Mouse (Mus musculus): ENCODE data around the gene Sfmbt1. TPM values are rescaled to one million over a fixed set of nuclear protein-coding genes. Genes with fewer than 3 reads are reported as not detected.
A peak's percentile ranks its signal among the peaks of the same experiment; 100 is the strongest.

Gene Sfmbt1
- polyA plus RNA-seq, 1 experiment from 2014 or later = 18.0 TPM

- H3K9me3 ChIP-seq (ENCODE audit: control insufficient read depth, low read length) = no peaks in the 10 kb centered on the region
- H3K27me3 ChIP-seq (ENCODE audit: control insufficient read depth, insufficient read depth, low read length) = no peaks in the 10 kb centered on the region
- H3K27ac ChIP-seq (ENCODE audit: low read depth, low read length) = no peak overlapping the region
- no peak for ATAC-seq (ENCODE audit: low FRiP score, low TSS enrichment)
- no peaks in the 10 kb centered on the region for H3K4me1 ChIP-seq (ENCODE audit: control insufficient read depth, insufficient read depth, low read length)
- peaks cover 19% of the 10 kb centered on the region for H3K36me3 ChIP-seq (ENCODE audit: control insufficient read depth, insufficient read depth, low read length)
- H3K4me3 ChIP-seq (ENCODE audit: low read length) = no peak overlapping the region
- 89% methylated on average over 6 of the region's 6 CpGs for WGBS
- H3K4me2 ChIP-seq (replicated peaks; ENCODE audit: low read depth, low read length) = no peak overlapping the region
- H3K9ac ChIP-seq (ENCODE audit: low read depth, low read length) = no peak overlapping the region
Observed at GRCm38 (mm10) chr14:30692439-30692838, 22.2 kb upstream of the Sfmbt1 start.

GRCm38 (mm10) chr14:30694786-30695185 lies 19.9 kb upstream of the Sfmbt1 start:
- no peak overlapping the region for H3K9ac ChIP-seq (ENCODE audit: low read depth, low read length)
- H3K9me3 ChIP-seq (ENCODE audit: control insufficient read depth, low read length) = no peaks in the 10 kb centered on the region
- H3K36me3 ChIP-seq (ENCODE audit: control insufficient read depth, insufficient read depth, low read length) = peaks cover 14% of the 10 kb centered on the region
- no peak overlapping the region for H3K27ac ChIP-seq (ENCODE audit: low read depth, low read length)
- 83% methylated on average over 2 of the region's 2 CpGs for WGBS
- no peak for ATAC-seq (ENCODE audit: low FRiP score, low TSS enrichment)
- no peak overlapping the region for H3K4me3 ChIP-seq (ENCODE audit: low read length)
- no peaks in the 10 kb centered on the region for H3K4me1 ChIP-seq (ENCODE audit: control insufficient read depth, insufficient read depth, low read length)
- no peaks in the 10 kb centered on the region for H3K27me3 ChIP-seq (ENCODE audit: control insufficient read depth, insufficient read depth, low read length)
- H3K4me2 ChIP-seq (replicated peaks; ENCODE audit: low read depth, low read length) = no peak overlapping the region

GRCm38 (mm10) chr14:30695609-30696008 lies 19.0 kb upstream of the Sfmbt1 start:
- ATAC-seq (ENCODE audit: low FRiP score, low TSS enrichment) = no peak
- H3K9me3 ChIP-seq (ENCODE audit: control insufficient read depth, low read length) = no peaks in the 10 kb centered on the region
- H3K27me3 ChIP-seq (ENCODE audit: control insufficient read depth, insufficient read depth, low read length) = no peaks in the 10 kb centered on the region
- H3K36me3 ChIP-seq (ENCODE audit: control insufficient read depth, insufficient read depth, low read length) = peaks cover 6% of the 10 kb centered on the region; the same call in 1 of the 2 replicates
- H3K27ac ChIP-seq (ENCODE audit: low read depth, low read length) = no peak overlapping the region
- H3K4me3 ChIP-seq (ENCODE audit: low read length) = no peak overlapping the region
- H3K9ac ChIP-seq (ENCODE audit: low read depth, low read length) = no peak overlapping the region
- 78% methylated on average over 4 of the region's 4 CpGs for WGBS
- H3K4me1 ChIP-seq (ENCODE audit: control insufficient read depth, insufficient read depth, low read length) = no peaks in the 10 kb centered on the region
- no peak overlapping the region for H3K4me2 ChIP-seq (replicated peaks; ENCODE audit: low read depth, low read length)

GRCm38 (mm10) chr14:30697407-30698052 lies 17.1 kb upstream of the Sfmbt1 start:
- 82% methylated on average over 15 of the region's 15 CpGs for WGBS
- Histone ChIP-seq H3K27me3 (ENCODE audit: control insufficient read depth, insufficient read depth, low read length) (no peaks in the 10 kb centered on the region), H3K27ac (ENCODE audit: low read depth, low read length) (no peak overlapping the region), H3K9me3 (ENCODE audit: control insufficient read depth, low read length) (no peaks in the 10 kb centered on the region), H3K4me2 (replicated peaks; ENCODE audit: low read depth, low read length) (no peak overlapping the region), H3K9ac (ENCODE audit: low read depth, low read length) (no peak overlapping the region), H3K4me3 (ENCODE audit: low read length) (no peak overlapping the region), H3K4me1 (ENCODE audit: control insufficient read depth, insufficient read depth, low read length) (no peaks in the 10 kb centered on the region), H3K36me3 (ENCODE audit: control insufficient read depth, insufficient read depth, low read length) (no peaks in the 10 kb centered on the region)
- ATAC-seq (ENCODE audit: low FRiP score, low TSS enrichment) = no peak

GRCm38 (mm10) chr14:30699656-30700055 lies 15.0 kb upstream of the Sfmbt1 start:
- no peaks in the 10 kb centered on the region for H3K36me3 ChIP-seq (ENCODE audit: control insufficient read depth, insufficient read depth, low read length)
- H3K4me1 ChIP-seq (ENCODE audit: control insufficient read depth, insufficient read depth, low read length) = no peaks in the 10 kb centered on the region
- no peak overlapping the region for H3K9ac ChIP-seq (ENCODE audit: low read depth, low read length)
- H3K4me2 ChIP-seq (replicated peaks; ENCODE audit: low read depth, low read length) = no peak overlapping the region
- ATAC-seq (ENCODE audit: low FRiP score, low TSS enrichment) = 0 out of 2 replicates have a peak, but pooled peaks have one; percentile 24
- H3K9me3 ChIP-seq (ENCODE audit: control insufficient read depth, low read length) = no peaks in the 10 kb centered on the region
- WGBS = 41% methylated on average over 8 of the region's 8 CpGs
- H3K27ac ChIP-seq (ENCODE audit: low read depth, low read length) = no peak overlapping the region
- no peak overlapping the region for H3K4me3 ChIP-seq (ENCODE audit: low read length)
- no peaks in the 10 kb centered on the region for H3K27me3 ChIP-seq (ENCODE audit: control insufficient read depth, insufficient read depth, low read length)

GRCm38 (mm10) chr14:30702512-30702911 lies 12.1 kb upstream of the Sfmbt1 start:
- Histone ChIP-seq H3K27me3 (ENCODE audit: control insufficient read depth, insufficient read depth, low read length) (peaks cover 6% of the 10 kb centered on the region; the same call in 1 of the 2 replicates), H3K4me3 (ENCODE audit: low read length) (no peak overlapping the region), H3K9me3 (ENCODE audit: control insufficient read depth, low read length) (no peaks in the 10 kb centered on the region), H3K36me3 (ENCODE audit: control insufficient read depth, insufficient read depth, low read length) (no peaks in the 10 kb centered on the region), H3K4me1 (ENCODE audit: control insufficient read depth, insufficient read depth, low read length) (no peaks in the 10 kb centered on the region), H3K27ac (ENCODE audit: low read depth, low read length) (no peak overlapping the region), H3K9ac (ENCODE audit: low read depth, low read length) (no peak overlapping the region), H3K4me2 (replicated peaks; ENCODE audit: low read depth, low read length) (no peak overlapping the region)
- no peak for ATAC-seq (ENCODE audit: low FRiP score, low TSS enrichment)
- WGBS = 35% methylated on average over 5 of the region's 5 CpGs

- Histone ChIP-seq H3K27me3 (ENCODE audit: control insufficient read depth, insufficient read depth, low read length) (peaks cover 6% of the 10 kb centered on the region; the same call in 1 of the 2 replicates), H3K4me2 (replicated peaks; ENCODE audit: low read depth, low read length) (no peak overlapping the region), H3K9ac (ENCODE audit: low read depth, low read length) (no peak overlapping the region), H3K9me3 (ENCODE audit: control insufficient read depth, low read length) (no peaks in the 10 kb centered on the region), H3K4me1 (ENCODE audit: control insufficient read depth, insufficient read depth, low read length) (no peaks in the 10 kb centered on the region), H3K36me3 (ENCODE audit: control insufficient read depth, insufficient read depth, low read length) (no peaks in the 10 kb centered on the region), H3K4me3 (ENCODE audit: low read length) (no peak overlapping the region), H3K27ac (ENCODE audit: low read depth, low read length) (no peak overlapping the region)
- 78% methylated on average over 5 of the region's 5 CpGs for WGBS
- ATAC-seq (ENCODE audit: low FRiP score, low TSS enrichment) = no peak
Observed at GRCm38 (mm10) chr14:30703079-30703478, 11.6 kb upstream of the Sfmbt1 start.

- Histone ChIP-seq H3K27ac (ENCODE audit: low read depth, low read length) (no peak overlapping the region), H3K27me3 (ENCODE audit: control insufficient read depth, insufficient read depth, low read length) (peaks cover 6% of the 10 kb centered on the region; the same call in 1 of the 2 replicates), H3K36me3 (ENCODE audit: control insufficient read depth, insufficient read depth, low read length) (no peaks in the 10 kb centered on the region), H3K9ac (ENCODE audit: low read depth, low read length) (no peak overlapping the region), H3K4me3 (ENCODE audit: low read length) (no peak overlapping the region), H3K4me1 (ENCODE audit: control insufficient read depth, insufficient read depth, low read length) (no peaks in the 10 kb centered on the region), H3K4me2 (replicated peaks; ENCODE audit: low read depth, low read length) (no peak overlapping the region), H3K9me3 (ENCODE audit: control insufficient read depth, low read length) (no peaks in the 10 kb centered on the region)
- ATAC-seq (ENCODE audit: low FRiP score, low TSS enrichment) = no peak
- 81% methylated on average over 8 of the region's 8 CpGs for WGBS
Observed at GRCm38 (mm10) chr14:30704098-30704855, 10.4 kb upstream of the Sfmbt1 start.

- H3K4me1 ChIP-seq (ENCODE audit: control insufficient read depth, insufficient read depth, low read length) = peaks cover 5% of the 10 kb centered on the region
- no peaks in the 10 kb centered on the region for H3K36me3 ChIP-seq (ENCODE audit: control insufficient read depth, insufficient read depth, low read length)
- H3K4me2 ChIP-seq (replicated peaks; ENCODE audit: low read depth, low read length) = no peak overlapping the region
- ATAC-seq (ENCODE audit: low FRiP score, low TSS enrichment) = no peak
- H3K27ac ChIP-seq (ENCODE audit: low read depth, low read length) = no peak overlapping the region
- H3K9me3 ChIP-seq (ENCODE audit: control insufficient read depth, low read length) = no peaks in the 10 kb centered on the region
- H3K4me3 ChIP-seq (ENCODE audit: low read length) = no peak overlapping the region
- WGBS = 84% methylated on average over 2 of the region's 2 CpGs
- H3K27me3 ChIP-seq (ENCODE audit: control insufficient read depth, insufficient read depth, low read length) = peaks cover 10% of the 10 kb centered on the region
- H3K9ac ChIP-seq (ENCODE audit: low read depth, low read length) = no peak overlapping the region
Observed at GRCm38 (mm10) chr14:30711892-30712291, 2.8 kb upstream of the Sfmbt1 start.
